Mouse (Mus musculus) heart, postnatal 10 days (tissue): ENCODE data around the gene Dynll1. TPM values are rescaled to one million over a fixed set of nuclear protein-coding genes. Genes with fewer than 3 reads are reported as not detected.
"Not testable (repeated sequence)": the region's sequence is repeated elsewhere in the genome, so short reads cannot be mapped to it uniquely, and the experiment has no call there.

ENCODE experiments used
- DNase-seq, 2 experiments: peaks; one replicate each; pipeline ENCODE4 v3.0.0; 2021
- intact Hi-C: fragments of 180-260 bp; cut with DNase I; formaldehyde crosslinking; loops from one replicate; pipeline ENCODE4 v1.15.1; 2025
- total RNA-seq, 2 experiments: library from RNA; stranded (reverse); gene quantifications; 2 replicates each; pipeline ENCODE4 v1.2.3; 2021

The Dynll1 gene
- total RNA-seq, 2 experiments from 2014 or later = 183 to 245 TPM

DNA sequence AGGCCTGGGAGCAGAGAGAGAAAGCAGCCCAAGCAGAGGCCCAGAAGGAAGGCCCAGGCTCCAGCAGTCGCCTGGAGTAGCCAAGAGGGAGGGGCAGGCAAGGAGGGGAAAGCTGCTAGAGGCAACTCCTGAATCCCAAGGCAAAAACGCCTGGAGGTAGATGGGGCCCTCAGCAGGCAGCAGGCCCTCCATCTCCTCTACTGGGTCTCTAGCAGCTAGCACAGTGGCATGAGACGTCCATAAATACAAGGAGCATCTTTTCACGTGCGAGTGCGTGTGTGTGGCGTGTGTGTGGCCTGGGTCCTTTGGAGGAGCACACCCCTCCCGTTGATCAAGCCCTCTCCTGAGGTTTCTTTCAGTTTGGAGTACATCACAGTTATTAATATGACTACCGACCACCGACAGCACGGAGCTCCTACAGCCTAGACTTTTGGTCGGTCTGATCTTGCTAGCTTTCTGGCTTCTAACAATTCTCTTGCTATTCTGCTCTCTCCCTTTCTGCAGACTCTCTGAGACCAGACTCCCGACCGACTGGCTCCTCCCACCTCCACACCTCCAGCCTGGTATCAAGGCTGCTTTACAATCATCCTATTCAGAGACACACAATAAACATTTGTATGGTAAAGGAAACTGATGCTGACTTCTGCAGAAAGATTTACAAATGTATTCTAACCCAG, 16.3 kb upstream of the Dynll1 start:
- intact Hi-C loops = no loop called here
- peak in 1 of 2 experiments; percentile 27 for DNase-seq

DNA sequence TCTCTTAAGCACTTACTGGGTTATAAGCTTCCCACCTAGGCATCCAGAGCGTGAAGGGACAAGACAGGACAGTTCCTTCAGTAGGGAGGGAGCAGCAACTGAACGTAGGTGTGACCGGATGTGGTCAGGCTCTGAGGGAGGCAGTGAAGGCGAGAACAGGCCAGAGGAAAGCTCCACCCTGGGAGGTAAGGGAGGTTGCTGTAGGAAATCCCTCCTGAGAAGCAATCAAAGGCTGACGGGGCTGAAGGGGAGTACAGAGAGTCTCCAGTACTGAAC, 12.8 kb upstream of the Dynll1 start:
- no peak for DNase-seq
- intact Hi-C loops = no loop called here

DNA sequence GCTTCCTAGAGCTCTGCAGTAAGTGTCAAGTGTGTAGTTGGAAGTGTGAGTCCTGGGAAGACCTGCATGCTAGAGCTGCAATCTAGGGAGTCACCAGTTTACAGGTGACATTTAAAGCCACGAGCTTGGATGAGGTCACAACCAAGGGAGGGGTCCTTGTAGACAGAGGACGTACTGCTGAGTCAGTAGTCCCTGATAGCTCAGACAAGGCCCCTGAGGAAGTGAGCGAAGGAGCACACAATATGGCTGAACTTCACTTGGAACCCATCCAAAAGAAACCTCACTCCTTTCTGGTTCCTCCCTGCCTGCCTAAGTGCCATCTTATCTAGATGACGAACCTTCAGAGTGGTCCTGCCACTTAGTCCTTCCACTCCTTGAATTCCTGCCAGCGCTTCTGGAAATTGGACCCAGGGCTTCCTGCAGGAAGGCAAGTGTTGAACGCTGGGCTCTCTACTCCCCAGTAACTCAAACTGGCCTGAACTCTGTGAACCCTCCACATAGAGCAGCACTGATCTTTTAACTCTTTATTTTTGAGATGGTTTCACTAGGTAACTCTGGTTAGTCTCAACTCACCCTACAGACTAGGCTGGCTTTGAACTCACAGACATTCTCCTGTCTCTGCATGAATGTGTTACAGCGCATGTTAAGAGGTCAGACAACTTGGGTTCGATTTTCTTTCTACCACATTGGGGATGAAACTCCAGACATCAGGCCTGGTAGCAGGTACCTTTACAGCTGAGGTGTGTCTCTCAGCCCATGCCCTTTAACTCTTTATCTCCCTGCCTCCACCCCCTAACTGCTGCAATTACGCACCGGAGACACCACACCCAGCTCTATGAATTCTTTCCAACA, 12.2 kb upstream of the Dynll1 start:
- no peak for DNase-seq
- intact Hi-C loops = no loop called here

DNA sequence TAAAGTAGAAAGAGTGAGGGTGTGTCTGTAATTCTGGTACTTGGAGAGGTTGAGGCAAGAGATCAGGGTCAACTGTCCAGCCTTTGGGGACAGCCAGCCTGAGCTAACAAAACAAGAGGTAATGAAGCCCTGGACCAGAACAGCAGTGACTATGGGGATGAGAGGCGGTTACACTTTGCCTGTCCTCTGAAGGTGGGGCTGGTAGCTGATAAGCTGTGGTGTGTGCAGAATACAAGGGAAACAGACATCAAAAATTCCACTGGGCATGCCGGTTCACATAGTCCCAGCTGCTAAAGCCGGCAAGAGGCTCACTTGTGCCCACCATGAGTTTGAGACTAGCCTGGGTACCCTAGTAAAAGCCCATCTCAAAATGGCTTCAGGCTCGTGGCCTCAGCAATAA, 11.6 kb upstream of the Dynll1 start:
- intact Hi-C loops = no loop called here
- DNase-seq = no peak

DNA sequence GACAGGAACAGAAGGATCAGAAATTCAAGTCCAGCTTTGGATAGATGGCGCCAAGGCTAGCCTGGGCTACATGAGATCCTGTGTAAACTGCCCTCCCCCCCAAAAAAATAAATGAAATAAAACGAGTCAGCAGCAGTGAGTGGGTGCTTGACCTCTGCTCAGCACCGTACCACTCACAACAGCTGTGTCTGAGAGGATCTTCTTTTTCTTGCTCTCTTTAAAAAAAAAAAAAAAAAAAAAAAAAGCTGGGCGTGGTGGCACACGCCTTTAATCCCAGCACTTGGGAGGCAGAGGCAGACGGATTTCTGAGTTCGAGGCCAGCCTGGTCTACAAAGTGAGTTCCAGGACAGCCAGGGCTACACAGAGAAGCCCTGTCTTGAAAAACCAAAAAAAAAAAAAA, 1.4 kb upstream of the Dynll1 start:
- intact Hi-C loops, DNase-seq: not testable (repeated sequence)

DNA sequence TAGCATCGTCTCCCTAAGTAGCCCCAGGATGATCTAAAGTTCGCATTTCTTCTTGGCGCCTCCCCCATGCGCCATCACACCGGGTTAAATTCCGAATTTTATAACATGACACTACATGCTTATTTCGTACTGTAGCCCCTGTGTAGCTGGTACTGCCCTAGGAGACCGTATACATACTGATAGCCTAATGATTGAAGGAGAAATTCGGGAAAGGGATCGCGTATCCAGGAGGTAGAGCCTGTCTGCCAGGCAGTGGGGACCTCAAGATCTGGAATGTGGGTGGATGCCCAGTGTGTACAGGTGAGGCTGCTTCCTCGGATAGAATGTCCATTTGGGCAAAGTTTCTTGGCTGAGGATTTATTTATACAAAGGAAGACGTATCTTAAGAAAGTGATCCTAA, 816 bp upstream of the Dynll1 start:
- DNase-seq = peak in 1 of 2 experiments; percentile 13
- intact Hi-C loops = loop anchor here (2.0 kb wide), 4 partner anchors 17 to 47 kb away; partner anchors contain the start of genes Coq5, Cox6a1, Gatc and Triap1

DNA sequence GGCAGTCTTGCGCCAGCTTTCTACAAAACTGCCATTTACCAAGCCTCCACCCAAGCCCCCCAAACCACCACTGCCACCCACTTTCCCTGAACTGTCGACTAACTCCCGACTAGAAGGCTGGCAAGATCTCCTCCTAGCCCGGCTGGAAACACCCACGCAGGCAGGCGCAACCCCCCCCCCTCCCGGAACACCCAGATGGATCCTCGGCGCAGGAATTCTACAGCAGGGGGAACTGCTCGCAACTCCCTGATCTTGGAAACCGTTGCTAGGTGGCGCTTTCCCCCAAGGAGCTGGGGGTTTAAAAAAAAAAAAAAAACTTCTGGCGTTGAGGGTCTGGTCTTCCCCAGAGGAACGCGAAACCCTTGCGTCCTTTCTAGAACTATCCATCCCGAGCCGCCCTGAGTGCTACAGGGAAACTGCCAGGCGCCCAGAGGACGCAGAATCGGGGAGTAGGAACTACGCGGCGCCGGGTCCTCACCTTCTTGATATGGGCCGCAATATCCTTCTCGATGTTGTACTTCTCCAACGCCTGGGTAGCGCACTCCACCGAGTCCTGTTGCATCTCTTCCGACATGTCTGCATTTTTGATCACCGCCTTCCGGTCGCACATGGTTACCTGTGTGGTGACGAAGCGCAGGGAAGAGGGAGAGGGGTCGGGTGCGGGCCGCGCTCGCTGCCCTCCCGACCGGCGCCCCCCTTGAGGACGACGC, 609 bp downstream of the Dynll1 start:
- intact Hi-C loops = loop anchor here (1.0 to 2.0 kb wide), 5 partner anchors 19 to 49 kb away; partner anchors contain the start of genes Coq5, Cox6a1, Gatc and Srsf9
- peak; percentile 76 for DNase-seq

DNA sequence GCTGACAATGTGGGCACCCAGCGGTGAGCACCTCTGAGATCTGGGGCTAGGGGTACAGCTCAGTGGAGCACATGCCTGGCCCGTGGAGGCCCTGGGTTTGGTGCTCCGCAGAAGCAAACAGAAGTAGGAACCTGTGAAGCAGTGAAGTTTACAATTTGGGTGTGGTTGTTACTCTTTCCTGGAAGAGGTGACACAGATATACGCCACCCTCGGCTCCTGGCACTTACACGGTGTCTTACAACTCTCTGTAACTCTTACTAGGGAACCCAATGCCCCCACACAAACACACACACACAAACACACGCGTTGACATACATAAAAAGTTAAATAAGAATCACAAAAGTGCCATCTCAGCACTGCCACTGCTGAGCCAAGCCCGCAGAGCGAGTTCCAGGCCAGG, 4.5 kb downstream of the Dynll1 start:
- DNase-seq = no peak
- intact Hi-C loops = no loop called here

DNA sequence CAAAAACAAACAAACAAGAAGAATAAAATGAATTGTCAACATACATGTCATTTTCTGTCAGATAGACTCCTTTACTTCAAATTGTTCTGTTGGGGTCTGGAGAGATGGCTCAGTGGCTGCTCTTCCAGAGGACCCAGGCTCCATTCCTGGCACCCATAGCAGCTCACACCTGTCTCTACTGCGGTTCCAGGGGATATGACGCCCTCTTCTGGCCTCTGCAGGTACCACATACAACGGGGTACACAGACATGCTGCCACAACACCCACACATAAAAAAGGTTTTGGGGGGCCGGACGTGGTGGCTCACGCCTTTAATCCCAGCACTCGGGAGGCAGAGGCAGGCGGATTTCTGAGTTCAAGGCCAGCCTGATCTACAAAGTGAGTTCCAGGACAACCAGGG, 6.6 kb downstream of the Dynll1 start:
- no peak for DNase-seq

DNA sequence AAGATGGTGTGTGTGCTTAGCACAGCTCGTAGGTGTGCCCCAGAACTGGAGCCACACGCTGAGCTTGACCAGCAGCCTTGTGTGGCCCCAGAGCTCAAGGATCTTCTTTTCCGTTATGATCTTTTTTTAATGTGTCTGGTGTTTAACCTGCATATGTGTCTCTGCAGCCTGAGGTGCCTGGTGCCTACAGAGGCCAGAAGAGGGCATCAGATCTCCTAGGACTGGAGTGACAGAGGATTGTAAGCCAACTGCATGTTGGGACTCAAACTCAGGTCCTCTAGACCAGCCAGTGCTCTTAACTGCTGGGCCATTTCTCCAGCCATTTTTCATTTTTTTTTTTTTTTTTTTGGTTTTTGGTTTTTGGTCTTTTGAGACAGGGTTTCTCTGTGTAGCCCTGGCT, 16.1 kb downstream of the Dynll1 start:
- intact Hi-C loops = loop anchor here (5.0 kb wide), 1 partner anchor 58 kb away; the partner anchor contains the start of genes Gatc and Triap1

More for the DNA sequence above, 6.6 kb downstream of the Dynll1 start:
- intact Hi-C loops = loop anchor here (5.0 kb wide), 1 partner anchor 33 kb away; the partner anchor contains the start of gene Srsf9

DNA sequence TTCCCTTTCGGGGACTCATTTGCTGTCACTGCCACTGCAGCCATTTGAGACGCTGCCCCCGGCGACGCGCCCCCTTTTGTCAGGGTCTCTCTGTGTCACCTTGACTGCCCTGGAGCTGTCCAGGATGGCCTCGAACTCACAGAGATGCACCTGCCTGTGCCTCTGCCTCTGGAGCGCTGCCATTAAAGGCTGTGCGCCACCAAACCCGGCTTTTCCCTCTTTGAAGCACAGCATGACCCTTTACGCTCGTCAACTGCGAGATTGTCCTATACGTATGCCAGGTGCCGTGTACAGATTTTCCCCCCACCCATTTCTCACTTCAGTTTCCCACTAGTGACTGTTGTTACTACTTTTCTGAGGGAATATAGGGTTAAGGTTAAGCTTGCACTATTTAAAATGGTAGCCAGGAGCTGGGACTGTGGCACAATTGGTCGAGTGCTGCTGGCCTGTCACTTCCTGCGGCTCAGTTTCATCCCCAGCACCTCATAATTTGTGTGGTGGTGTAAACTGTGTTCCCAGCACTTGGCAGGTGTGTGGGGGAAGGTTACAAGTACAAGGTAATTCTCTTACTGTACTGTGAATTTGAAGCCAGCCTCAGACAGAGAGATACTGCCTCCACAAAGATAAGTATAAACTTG, 20.6 kb downstream of the Dynll1 start:
- intact Hi-C loops = loop anchor here (5.0 kb wide), 1 partner anchor 62 kb away; the partner anchor contains the start of genes Gatc and Triap1
- DNase-seq = peak; percentile 25 to 44

More for the DNA sequence above, 16.1 kb downstream of the Dynll1 start:
- no peak for DNase-seq

DNA sequence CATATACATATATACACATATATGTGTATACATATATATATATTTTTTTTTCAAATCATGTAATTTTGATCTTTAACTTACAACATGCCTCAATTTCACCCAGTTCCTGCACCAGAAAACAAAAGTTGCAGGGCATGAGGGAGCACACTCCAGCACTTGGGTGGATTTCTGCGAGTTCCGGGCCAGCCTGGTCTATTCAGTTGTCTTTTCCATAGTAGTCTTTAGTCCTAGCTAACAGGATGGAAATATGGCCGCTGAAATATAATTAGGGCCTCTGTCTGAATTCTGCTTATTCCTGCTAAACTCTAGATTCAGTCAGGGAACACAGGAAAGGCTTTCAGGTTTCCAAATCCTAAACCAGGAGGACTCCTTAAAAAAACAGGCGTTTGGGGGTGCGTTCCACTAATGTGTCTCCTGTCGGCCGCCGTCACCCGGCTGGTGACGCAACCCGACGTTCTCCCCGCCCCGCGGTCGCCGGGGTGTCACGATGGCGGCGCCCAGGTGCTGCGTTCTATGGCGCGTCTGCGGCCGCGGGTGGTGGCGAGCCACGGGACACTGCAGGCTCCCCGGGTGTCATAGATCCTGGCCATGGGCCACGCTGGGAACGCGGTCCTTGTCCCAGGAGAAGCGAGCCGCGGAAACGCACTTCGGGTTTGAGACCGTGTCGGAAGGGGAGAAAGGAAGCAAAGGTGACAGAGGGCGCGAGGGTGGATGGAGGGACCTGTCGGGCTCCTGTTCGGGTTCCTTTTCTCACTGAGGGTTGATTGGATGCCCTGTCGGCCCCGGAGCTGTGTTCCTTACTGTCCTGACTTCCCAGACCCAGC, 21.4 kb downstream of the Dynll1 start, which contains the start of gene Coq5:
TSS of gene Coq5 (plus strand) at position 441 of the 824 bp plus-strand sequence.
- intact Hi-C loops = loop anchor here (2.0 to 5.0 kb wide), 2 partner anchors 21 to 63 kb away; partner anchors contain the start of genes Dynll1, Gatc and Triap1
- DNase-seq = peak; percentile 90 to 92

DNA sequence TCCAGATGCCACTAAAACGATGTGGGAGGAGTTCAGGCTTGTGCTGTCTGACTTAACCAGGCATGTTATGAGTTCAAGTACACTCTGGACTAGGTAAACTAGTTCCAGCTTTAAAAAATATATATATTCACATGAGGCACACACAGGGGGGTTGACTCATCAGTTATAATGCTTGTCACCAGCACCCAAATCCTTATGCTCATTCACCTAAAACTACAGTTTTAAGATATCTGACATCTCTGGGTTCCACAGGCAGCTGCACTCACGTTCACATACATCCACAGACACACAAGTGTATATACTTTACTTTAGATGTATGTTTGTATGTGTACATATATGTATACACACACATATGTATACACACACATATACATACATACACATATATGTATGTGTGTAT, 22.0 kb downstream of the Dynll1 start:
- intact Hi-C loops = loop anchor here (2.0 kb wide), 1 partner anchor 22 kb away; the partner anchor contains the start of gene Dynll1
- DNase-seq = no peak

DNA sequence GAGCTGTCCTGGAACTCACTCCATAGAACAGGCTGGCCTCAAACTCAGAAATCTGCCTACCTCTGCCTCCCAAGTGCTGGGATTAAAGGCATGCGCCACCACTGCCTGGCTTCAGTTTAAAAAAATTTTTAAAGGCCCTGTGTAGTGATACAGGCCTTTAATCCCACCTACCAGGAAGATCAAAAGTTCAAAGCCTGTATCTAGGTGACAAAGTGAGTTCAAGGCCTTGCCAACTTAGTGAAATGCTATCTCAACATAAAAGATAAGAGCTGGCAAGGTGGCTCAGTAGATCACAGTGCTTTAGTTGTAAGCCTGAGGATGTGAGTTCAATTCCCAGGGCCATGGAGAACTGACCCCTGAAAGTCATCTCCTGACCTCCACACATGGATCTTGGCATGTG, 22.7 kb downstream of the Dynll1 start:
- no peak for DNase-seq
- intact Hi-C loops = loop anchor here (2.0 kb wide), 1 partner anchor 23 kb away; the partner anchor contains the start of gene Dynll1

DNA sequence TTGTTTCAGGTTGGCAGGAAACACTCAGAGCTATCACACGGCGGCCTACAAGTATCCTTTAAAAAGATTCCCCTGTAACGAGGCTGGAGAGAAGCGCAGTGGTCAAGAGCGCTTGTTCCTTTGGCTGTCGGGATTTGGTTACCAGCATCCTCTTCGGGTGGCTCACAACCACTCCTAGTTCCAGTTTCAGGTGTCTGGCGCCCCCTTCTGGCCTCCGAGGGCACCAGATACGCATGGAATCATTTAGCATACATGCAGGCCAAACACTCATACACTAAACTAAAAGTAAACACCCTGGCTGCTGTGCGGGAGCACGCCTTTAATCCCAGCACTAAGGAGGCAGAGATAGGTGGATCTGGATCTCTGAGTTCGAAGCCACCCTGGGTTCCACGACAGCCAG, 24.8 kb downstream of the Dynll1 start:
- DNase-seq = no peak
- intact Hi-C loops = no loop called here

DNA sequence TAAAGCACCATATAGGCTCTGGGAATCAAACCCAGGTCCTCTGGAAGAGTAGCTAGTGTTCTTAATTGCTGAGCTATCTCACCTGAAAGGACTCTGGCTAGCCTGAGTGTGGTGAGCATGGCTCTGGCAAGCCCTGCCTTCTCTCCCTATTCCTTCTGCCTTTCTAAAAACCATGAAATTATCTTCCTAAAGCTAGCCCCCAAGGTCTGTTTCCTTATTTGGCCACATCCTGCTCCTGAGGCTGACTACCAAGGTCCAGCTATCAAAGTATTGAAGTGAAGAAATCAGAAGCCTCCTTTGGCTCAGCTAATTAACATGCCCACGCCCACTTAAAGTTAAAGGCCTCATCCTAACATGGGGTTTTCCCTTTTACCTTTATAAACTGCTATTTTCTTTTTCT, 26.0 kb downstream of the Dynll1 start:
- DNase-seq = no peak
- intact Hi-C loops = no loop called here

DNA sequence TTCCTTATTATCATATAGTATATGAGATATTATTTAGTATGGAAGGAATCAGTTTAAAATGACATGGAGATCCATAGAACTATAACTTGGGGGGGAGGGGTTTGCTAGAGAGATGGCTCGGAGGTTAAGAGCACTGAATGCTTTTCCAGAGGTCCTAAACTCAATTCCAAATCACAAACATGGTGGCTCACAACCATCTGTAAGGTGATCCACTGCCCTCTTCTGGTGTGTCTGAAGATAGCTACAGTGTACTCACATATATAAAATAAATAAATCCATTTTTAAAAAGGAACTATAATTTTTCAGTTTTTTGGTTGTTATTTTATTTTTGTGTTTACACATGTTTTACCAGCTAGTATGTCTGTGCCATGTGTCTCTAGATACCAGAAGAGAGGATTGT, 26.4 kb downstream of the Dynll1 start:
- intact Hi-C loops = no loop called here
- DNase-seq = no peak

DNA sequence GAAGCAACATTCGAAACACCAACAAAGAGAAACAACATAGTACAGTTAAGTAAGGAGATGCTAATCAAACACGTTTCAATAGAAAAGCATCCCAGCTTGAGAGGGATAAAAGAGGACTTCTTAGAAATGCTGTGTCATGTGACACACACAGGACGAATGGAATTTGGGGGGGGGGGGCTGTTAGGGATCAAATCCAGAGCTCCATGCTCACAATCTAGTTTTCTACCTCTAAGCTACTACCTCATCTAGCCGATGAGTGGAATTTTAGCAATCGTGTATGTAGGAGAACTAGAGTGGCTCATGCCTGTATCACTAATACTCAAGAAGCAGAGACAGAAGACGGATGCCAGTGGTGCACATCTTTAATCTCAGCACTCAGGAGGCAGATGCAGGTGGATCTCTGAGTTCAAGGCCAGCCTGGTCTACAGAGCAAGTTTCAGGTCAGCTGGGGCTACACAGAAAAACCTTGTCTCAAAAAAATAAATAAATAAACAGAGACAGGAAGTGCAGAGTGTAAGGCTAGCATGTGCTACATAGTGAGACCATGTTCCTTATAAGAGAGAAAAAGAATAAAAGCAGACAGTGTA, 27.2 kb downstream of the Dynll1 start:
- intact Hi-C loops = no loop called here
- DNase-seq = no peak
